Mouse (Mus musculus) midbrain, embryonic 14.5 days (tissue): ENCODE data around the gene Rassf5. TPM values are rescaled to one million over a fixed set of nuclear protein-coding genes. Genes with fewer than 3 reads are reported as not detected.

Experiments
- ATAC-seq: fragments of 200-750 bp; cut with Nextera tagmentation; 2 replicates; pipeline ENCODE4 v1.8.0; 2017; ENCODE audit warnings: moderate number of reproducible peaks, moderate library complexity; ENCODE audit not compliant: low FRiP score, low TSS enrichment
- DNase-seq: peaks from one replicate; pipeline ENCODE4 v3.0.0-alpha.2; 2015
- H3K27ac ChIP-seq: fragments of 300-500 bp; sonication (generic); replicated peaks from 2 replicates; pipeline ENCODE4 v1.5.1; 2014; ENCODE audit warnings: mild to moderate bottlenecking, low read depth, low read length, moderate library complexity
- H3K27me3 ChIP-seq: fragments of 300-500 bp; sonication (generic); 2 replicates; pipeline ENCODE4 v1.6.1; 2014; ENCODE audit warnings: low read length, control low read depth, mixed read lengths; ENCODE audit not compliant: control insufficient read depth, insufficient read depth
- H3K36me3 ChIP-seq: fragments of 300-500 bp; sonication (generic); 2 replicates; pipeline ENCODE4 v1.6.1; 2014; ENCODE audit warnings: low read length, control low read depth; ENCODE audit not compliant: control insufficient read depth, insufficient read depth
- H3K4me1 ChIP-seq: fragments of 300-500 bp; sonication (generic); 2 replicates; pipeline ENCODE4 v1.6.1; 2014; ENCODE audit warnings: mild to moderate bottlenecking, antibody characterized with exemption, low read length, control low read depth; ENCODE audit not compliant: control insufficient read depth, insufficient read depth
- H3K4me2 ChIP-seq: fragments of 300-500 bp; sonication (generic); 2 replicates; pipeline ENCODE4 v1.6.1; 2014; ENCODE audit warnings: mild to moderate bottlenecking, low read length, moderate library complexity
- H3K4me3 ChIP-seq: fragments of 300-500 bp; sonication (generic); replicated peaks from 2 replicates; pipeline ENCODE4 v1.5.1; 2014; ENCODE audit warnings: low read depth, low read length
- H3K9ac ChIP-seq: fragments of 300-500 bp; sonication (generic); replicated peaks from 2 replicates; pipeline ENCODE4 v1.6.1; 2014; ENCODE audit warnings: mild to moderate bottlenecking, low read length, moderate library complexity
- H3K9me3 ChIP-seq: fragments of 300-500 bp; sonication (generic); 2 replicates; pipeline ENCODE4 v1.6.1; 2016; ENCODE audit warnings: low read length, control low read depth, mixed read lengths; ENCODE audit not compliant: control insufficient read depth
- WGBS: fragments of 180-500 bp; shearing (Covaris S2); extraction: QIAGEN DNeasy Blood & Tissue Kit; methylation state at CpG from one replicate; pipeline ENCODE4 v1.1.7; 2014; 5-methylcytosine and 5-hydroxymethylcytosine counted together
- polyA plus RNA-seq: library from polyadenylated mRNA; unstranded; fragments of >200 nt; fragmentation: Nextera tagmentation; extraction: Ambion mirVana; gene quantifications from 2 replicates; pipeline ENCODE4 v1.2.1, GENCODE M21; 2014

Rassf5 gene
- polyA plus RNA-seq, 1 experiment from 2014 or later = 3.0 TPM

DNA sequence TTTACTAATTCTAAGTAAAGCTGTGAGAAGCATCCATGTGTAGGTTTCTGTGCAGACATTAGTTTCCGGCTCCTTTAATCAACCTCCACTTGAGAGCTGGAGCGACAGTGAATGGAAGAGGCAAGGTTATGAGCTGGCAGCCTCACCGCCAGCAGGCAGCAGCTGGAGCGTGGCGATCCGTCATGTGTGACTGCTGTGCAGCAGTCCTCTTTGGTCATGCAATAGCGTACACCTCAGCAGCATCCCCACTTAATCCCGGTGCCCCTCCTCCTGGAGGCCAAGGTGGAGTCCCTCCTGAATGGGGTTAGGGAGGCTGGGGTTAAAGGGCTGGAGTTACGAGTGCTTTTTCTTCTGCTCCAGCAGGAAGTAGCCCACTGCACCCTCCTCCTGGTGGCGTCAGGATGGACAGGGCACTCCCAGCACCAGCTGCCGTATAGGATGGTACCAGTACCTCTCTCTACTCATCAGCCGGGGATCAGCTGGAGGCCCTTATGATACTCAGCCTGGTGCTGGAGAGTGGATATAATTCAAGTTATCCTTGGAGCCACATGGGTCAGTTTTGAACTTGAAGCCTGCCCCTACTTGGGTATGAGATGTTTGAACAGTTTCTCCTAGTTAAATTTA, 20.1 kb downstream of the Rassf5 start:
- no peak for ATAC-seq

GRCm38 (mm10) chr1:131223345-131223744, 21.7 kb downstream of the Rassf5 start:
- Histone ChIP-seq H3K27ac (no peak overlapping the region), H3K4me1 (no peaks in the 10 kb centered on the region), H3K9me3 (no peaks in the 10 kb centered on the region), H3K36me3 (no peaks in the 10 kb centered on the region), H3K27me3 (no peaks in the 10 kb centered on the region), H3K9ac (no peak overlapping the region), H3K4me2 (no peak overlapping the region), H3K4me3 (no peak overlapping the region)
- ATAC-seq = no peak
- WGBS = 97% methylated on average over 2 of the region's 2 CpGs
- DNase-seq = no peak

More for the DNA sequence above, 20.1 kb downstream of the Rassf5 start:
- Histone ChIP-seq H3K9ac (no peak overlapping the region), H3K27me3 (no peaks in the 10 kb centered on the region), H3K9me3 (no peaks in the 10 kb centered on the region), H3K4me1 (no peaks in the 10 kb centered on the region), H3K4me2 (no peak overlapping the region), H3K4me3 (no peak overlapping the region), H3K36me3 (no peaks in the 10 kb centered on the region), H3K27ac (no peak overlapping the region)
- WGBS = 26% methylated on average over 12 of the region's 12 CpGs
- no peak for DNase-seq

DNA sequence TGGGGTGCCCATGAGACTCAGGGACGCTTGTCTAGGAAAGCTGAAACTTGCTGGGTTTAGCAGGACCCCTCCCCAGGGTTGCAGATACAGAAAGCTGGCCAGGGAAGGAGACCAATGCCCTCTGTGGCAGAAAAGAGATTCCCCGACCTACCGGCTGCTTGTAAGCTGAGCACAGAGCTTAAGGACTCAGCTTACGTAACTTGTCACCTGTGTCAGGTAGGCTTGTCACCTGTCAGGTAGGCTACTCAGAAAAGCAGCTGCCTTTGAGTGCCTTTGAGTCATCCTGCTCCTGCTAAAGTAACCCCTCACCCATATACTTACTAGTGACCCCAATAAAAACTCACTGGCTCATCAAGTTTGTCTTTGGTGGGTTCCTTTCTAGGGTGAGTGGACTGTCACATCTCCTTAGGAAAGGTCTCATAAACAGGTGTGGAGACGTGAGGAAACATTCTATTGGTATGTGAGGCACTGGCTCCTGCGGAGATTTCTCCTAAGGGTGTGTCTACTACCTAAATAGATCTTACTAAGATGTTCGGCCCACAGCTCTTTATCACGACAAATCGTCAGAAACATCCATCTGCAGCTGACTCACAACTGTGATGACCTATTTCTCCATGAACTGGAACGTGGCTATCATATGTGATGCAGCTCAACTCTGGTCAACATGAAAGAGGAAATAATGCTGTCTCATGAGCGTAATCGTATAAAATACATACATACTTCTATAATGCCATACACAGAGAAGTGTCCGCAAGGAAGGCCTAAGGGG, 23.1 kb downstream of the Rassf5 start:
- Histone ChIP-seq H3K4me3 (no peak overlapping the region), H3K27me3 (no peaks in the 10 kb centered on the region), H3K27ac (no peak overlapping the region), H3K9ac (no peak overlapping the region), H3K4me1 (no peaks in the 10 kb centered on the region), H3K36me3 (no peaks in the 10 kb centered on the region), H3K4me2 (no peak overlapping the region), H3K9me3 (no peaks in the 10 kb centered on the region)
- no peak for ATAC-seq
- no peak for DNase-seq
- 88% methylated on average over 13 of the region's 13 CpGs for WGBS

DNA sequence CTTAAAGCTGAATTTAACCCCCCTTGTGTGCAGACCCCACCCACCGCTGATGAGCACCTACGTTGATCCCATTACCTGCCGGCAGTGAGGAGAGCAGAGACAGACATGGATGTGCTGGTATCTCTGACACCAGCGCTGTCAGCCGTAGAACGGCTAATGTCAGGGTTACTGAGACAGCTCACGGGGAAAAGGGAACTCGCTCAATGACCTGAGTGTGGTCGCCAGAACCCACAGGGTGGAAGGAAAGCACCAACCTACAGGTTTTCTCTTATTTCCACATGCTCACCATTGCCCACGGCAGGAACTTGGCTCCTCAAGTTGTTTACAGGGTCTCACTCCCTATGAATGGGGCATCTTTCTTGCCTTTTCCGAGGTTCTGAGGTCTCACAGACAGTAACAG, 26.1 kb downstream of the Rassf5 start:
- Histone ChIP-seq H3K27ac (no peak overlapping the region), H3K4me3 (no peak overlapping the region), H3K27me3 (no peaks in the 10 kb centered on the region), H3K4me1 (no peaks in the 10 kb centered on the region), H3K36me3 (no peaks in the 10 kb centered on the region), H3K4me2 (no peak overlapping the region), H3K9ac (no peak overlapping the region), H3K9me3 (no peaks in the 10 kb centered on the region)
- DNase-seq (no peak), ATAC-seq (no peak)
- WGBS = 91% methylated on average over 11 of the region's 11 CpGs

DNA sequence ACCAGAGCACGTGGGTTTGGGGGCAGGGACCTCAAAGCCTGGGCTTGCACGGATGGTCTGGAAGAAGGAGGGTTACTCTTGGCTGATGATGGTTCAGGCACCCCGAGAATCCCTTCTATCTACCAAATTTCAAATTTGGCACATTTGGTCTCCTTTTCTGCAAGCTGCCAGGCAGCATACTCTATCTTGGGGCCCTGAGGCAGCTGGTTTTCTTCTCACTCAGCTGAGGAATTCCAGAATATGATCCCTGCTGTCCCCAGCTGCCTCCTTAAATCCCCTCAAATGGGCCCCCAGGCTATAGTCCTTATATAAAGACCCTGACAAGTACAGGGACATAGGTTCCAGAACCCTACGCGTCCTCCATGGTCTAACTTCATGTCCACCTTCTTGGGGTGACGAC, 31.7 kb downstream of the Rassf5 start:
- Histone ChIP-seq H3K9ac (no peak overlapping the region), H3K4me2 (no peak overlapping the region), H3K4me3 (no peak overlapping the region), H3K27ac (no peak overlapping the region), H3K4me1 (no peaks in the 10 kb centered on the region), H3K36me3 (no peaks in the 10 kb centered on the region), H3K9me3 (no peaks in the 10 kb centered on the region), H3K27me3 (no peaks in the 10 kb centered on the region)
- ATAC-seq = no peak
- DNase-seq = no peak
- 87% methylated on average over 6 of the region's 6 CpGs for WGBS

- no peaks in the 10 kb centered on the region for H3K27me3 ChIP-seq
- no peaks in the 10 kb centered on the region for H3K9me3 ChIP-seq
- no peak for DNase-seq
- H3K27ac ChIP-seq = no peak overlapping the region
- no peak overlapping the region for H3K9ac ChIP-seq
- 89% methylated on average over 5 of the region's 5 CpGs for WGBS
- ATAC-seq = no peak
- H3K4me3 ChIP-seq = no peak overlapping the region
- H3K36me3 ChIP-seq = no peaks in the 10 kb centered on the region
- H3K4me2 ChIP-seq = no peak overlapping the region
- no peaks in the 10 kb centered on the region for H3K4me1 ChIP-seq
Measured at GRCm38 (mm10) chr1:131212956-131213355, 32.1 kb downstream of the Rassf5 start.

DNA sequence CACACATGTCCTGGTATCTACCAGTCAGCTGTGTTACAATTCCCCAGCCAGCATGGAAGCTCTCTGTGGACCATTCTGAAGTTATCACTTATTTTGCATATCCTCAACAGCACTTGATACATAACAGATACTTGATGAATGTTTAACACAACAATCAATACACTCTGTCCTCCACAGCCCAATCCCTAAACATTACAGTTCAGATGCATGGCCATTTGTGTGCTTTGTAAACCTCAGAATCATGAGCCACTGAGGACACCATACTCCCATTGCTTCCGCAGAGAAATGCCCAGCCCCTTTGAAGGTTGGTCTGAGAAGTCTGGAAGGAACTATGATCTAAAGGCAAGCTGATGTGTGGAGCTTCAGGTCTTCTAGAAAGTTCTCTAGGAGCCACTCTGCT, 33.4 kb downstream of the Rassf5 start:
- H3K4me1 ChIP-seq = no peaks in the 10 kb centered on the region
- ATAC-seq (no peak), DNase-seq (no peak)
- no peaks in the 10 kb centered on the region for H3K36me3 ChIP-seq
- no peak overlapping the region for H3K9ac ChIP-seq
- H3K9me3 ChIP-seq = no peaks in the 10 kb centered on the region
- H3K4me2 ChIP-seq = no peak overlapping the region
- no peak overlapping the region for H3K4me3 ChIP-seq
- no peak overlapping the region for H3K27ac ChIP-seq
- H3K27me3 ChIP-seq = no peaks in the 10 kb centered on the region
- WGBS = 83% methylated on average over 1 of the region's 1 CpGs

DNA sequence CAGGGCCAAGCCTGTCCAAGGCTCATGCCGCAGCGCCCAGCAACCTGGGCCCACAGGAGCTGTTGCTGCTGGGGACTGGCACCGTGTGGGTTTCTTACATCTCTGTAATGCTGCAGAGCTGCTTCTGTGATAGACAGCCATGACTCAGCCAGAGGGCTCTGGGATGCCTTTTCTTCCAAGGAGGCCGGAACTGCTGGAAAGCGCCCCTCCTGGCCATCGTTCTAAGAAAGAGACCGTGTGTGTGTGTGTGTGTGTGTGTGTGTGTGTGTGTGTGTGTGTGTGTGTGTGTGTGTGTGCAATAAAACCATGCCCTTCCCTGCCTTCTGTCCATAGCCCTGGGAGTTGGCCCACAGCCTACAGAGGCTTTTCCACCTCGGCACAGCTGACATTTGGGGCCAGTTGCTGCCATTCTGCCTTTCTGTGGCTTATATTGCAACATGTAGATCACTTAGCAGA, 35.1 kb downstream of the Rassf5 start:
- DNase-seq = no peak
- Histone ChIP-seq H3K36me3 (no peaks in the 10 kb centered on the region), H3K27me3 (no peaks in the 10 kb centered on the region), H3K4me2 (no peak overlapping the region), H3K4me3 (no peak overlapping the region), H3K9ac (no peak overlapping the region), H3K9me3 (no peaks in the 10 kb centered on the region), H3K27ac (0 out of 2 replicates have a peak overlapping the region, but pooled peaks have one; percentile 41), H3K4me1 (no peaks in the 10 kb centered on the region)
- 62% methylated on average over 8 of the region's 8 CpGs for WGBS
- ATAC-seq = no peak

GRCm38 (mm10) chr1:131208800-131209199, 36.3 kb downstream of the Rassf5 start:
- no peak for ATAC-seq
- no peak overlapping the region for H3K9ac ChIP-seq

More at GRCm38 (mm10) chr1:131208800-131209199, 36.3 kb downstream of the Rassf5 start:
- no peak overlapping the region for H3K4me3 ChIP-seq
- WGBS = 40% methylated on average over 6 of the region's 6 CpGs
- H3K27ac ChIP-seq = no peak overlapping the region
- no peaks in the 10 kb centered on the region for H3K36me3 ChIP-seq
- no peaks in the 10 kb centered on the region for H3K9me3 ChIP-seq
- no peaks in the 10 kb centered on the region for H3K27me3 ChIP-seq
- no peaks in the 10 kb centered on the region for H3K4me1 ChIP-seq
- no peak for DNase-seq
- H3K4me2 ChIP-seq = no peak overlapping the region
